Mouse (Mus musculus): Measurements from ENCODE around the gene Naa80.

DNA sequence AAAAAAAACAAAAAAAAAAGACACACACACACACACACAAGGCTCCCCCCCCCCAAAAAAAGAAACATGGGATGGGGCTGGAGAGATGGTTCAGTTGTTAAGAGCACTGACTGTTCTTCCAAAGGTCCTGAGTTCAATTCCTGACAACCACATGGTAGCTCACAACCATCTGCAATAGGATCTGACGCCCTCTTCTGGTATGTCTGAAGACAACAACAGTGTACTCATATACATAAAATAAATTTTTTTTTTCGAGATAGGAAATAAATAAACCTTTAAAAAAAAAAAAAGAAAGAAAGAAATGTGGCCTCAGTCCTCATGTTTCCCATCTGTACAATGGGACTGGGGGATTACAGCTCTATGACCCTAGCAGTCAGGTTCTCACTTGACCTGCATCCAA, 38.8 kb downstream of the Naa80 start:
- TF ChIP-seq CTCF (IDR thresholded peaks at IDR 0.05; ENCODE audit: borderline replicate concordance, insufficient read depth, low read length) (no peak), POLR2A (IDR thresholded peaks at IDR 0.05; ENCODE audit: low read depth, low read length) (no peak)

All from embryonic fibroblast, embryonic 13.5 days (primary cell).